Mouse (Mus musculus) ES-E14 (cell line): ENCODE measurements at regions not wholly inside any gene's neighbourhood (a gene's known extent, or its start where the extent isn't known, plus 50 kb on each side); places are given as distances from the start of the nearest gene placed in this dataset.

ENCODE experiments used
- MAFK ChIP-seq: IDR thresholded peaks from 2 replicates; pipeline ENCODE4 v1.6.1; 2014; ENCODE audit warnings: mild to moderate bottlenecking, low read depth, low read length, inconsistent platforms; ENCODE audit not compliant: insufficient read depth
- ZNF384 ChIP-seq: IDR thresholded peaks from 2 replicates; pipeline ENCODE4 v1.6.1; 2012; ENCODE audit warnings: low read depth, low read length, inconsistent platforms

DNA sequence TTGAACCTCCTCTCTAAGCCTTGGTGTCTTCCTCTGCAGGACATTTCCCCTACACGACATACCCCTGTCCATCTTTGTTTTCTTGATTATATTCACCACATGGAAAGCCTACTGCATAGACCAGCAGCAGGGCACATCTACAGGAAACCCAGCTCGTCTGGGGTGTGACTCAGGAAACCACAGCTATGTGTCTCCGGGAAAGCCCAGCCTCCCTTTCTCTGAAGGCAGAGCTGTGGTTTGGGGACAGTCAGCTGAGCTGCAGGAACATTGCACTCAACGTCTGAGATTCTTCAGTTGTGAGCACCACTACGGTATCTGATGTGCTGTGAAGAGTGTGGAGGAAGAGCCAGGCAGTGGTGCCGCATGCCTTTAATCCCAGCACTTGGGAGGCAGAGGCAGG lies 286.9 kb downstream of the Foxo1 start:
- TF ChIP-seq ZNF384: no peak
- TF ChIP-seq MAFK: no peak
